ENCODE assay signal across 10 mouse cellular contexts in genomic region chr1:168969402-168969801, GRCm38 (mm10).
DNase-seq lines count a peak whose midpoint lies in the region; ATAC-seq and TF ChIP-seq lines count a peak whose summit lies in the region.
"Had no signal": no experiment of that assay in that cellular context is flagged by ENCODE, and none has a peak within 500 bp of the region (broad histone marks: within the 10 kb centered on the region; RNA-seq: fewer than 3 reads in every experiment).

No protein-coding gene starts in this region.

- DNase-seq in right cerebral cortex, postnatal 36 days (ENCODE audit: low spot score in 2 of 2) = peak; percentile 1 to 11
- DNase-seq in right cerebral cortex, adult 18-20 months = no peak
- DNase-seq in kidney, postnatal 14 days = peak; percentile 36
- no peak for DNase-seq in MN1 (ENCODE audit: low spot score)
- DNase-seq in Muller cell, postnatal 12 days (ENCODE audit: inconsistent ontology term) = no peak
- DNase-seq: cerebellum, adult 9-11 months; thymus, postnatal 4 days had no signal

- no peaks in the 10 kb centered on the region for H3K27me3 ChIP-seq in intestine, embryonic 15.5 days (replicated peaks)
- H3K27me3 ChIP-seq in intestine, postnatal 0 days (replicated peaks; ENCODE audit: control insufficient read depth, insufficient read depth, low read length) = no peaks in the 10 kb centered on the region

- H3K27ac ChIP-seq in intestine, embryonic 15.5 days = no peak overlapping the region
- no peak overlapping the region for H3K27ac ChIP-seq in intestine, postnatal 0 days (ENCODE audit: low read depth, low read length)
- H3K27ac ChIP-seq: layer of hippocampus, adult 2 months had no signal

- no peaks in the 10 kb centered on the region for H3K4me1 ChIP-seq in intestine, embryonic 15.5 days (replicated peaks)
- H3K4me1 ChIP-seq in intestine, postnatal 0 days (replicated peaks; ENCODE audit: control insufficient read depth, insufficient read depth, low read length) = no peaks in the 10 kb centered on the region

- no peak overlapping the region for H3K4me3 ChIP-seq in intestine, embryonic 15.5 days (replicated peaks)
- no peak overlapping the region for H3K4me3 ChIP-seq in intestine, postnatal 0 days (ENCODE audit: low read depth, low read length)
- H3K4me3 ChIP-seq: layer of hippocampus, adult 2 months had no signal

- H3K9ac ChIP-seq in intestine, embryonic 15.5 days = no peak overlapping the region
- H3K9ac ChIP-seq in intestine, postnatal 0 days (ENCODE audit: low read depth, low read length) = no peak overlapping the region

- H3K9me3 ChIP-seq in intestine, embryonic 15.5 days = no peaks in the 10 kb centered on the region
- no peaks in the 10 kb centered on the region for H3K9me3 ChIP-seq in intestine, postnatal 0 days (ENCODE audit: control insufficient read depth)

- ATAC-seq in intestine, embryonic 15.5 days = no peak
- no peak for ATAC-seq in intestine, postnatal 0 days

- no peaks in the 10 kb centered on the region for H3K36me3 ChIP-seq in intestine, embryonic 15.5 days
- no peaks in the 10 kb centered on the region for H3K36me3 ChIP-seq in intestine, postnatal 0 days (ENCODE audit: control insufficient read depth, insufficient read depth)

- no peak for TF ChIP-seq CTCF in intestine, postnatal 0 days (IDR thresholded peaks at IDR 0.05; ENCODE audit: low read depth)

- peak overlapping the region; percentile 6; the same call in 1 of the 2 replicates for H3K4me2 ChIP-seq in intestine, embryonic 15.5 days (replicated peaks)
- H3K4me2 ChIP-seq in intestine, postnatal 0 days (replicated peaks; ENCODE audit: low read depth) = no peak overlapping the region

- 37% methylated on average over 5 of the region's 5 CpGs for WGBS in intestine, embryonic 15.5 days
- 58% methylated on average over 5 of the region's 5 CpGs for WGBS in intestine, postnatal 0 days

Comparison
In these comparisons a context has a peak if more than half of its experiments do, and no peak if none do; other contexts are left out.
1. DNase-seq: peak in right cerebral cortex, postnatal 36 days (2 of 2) and kidney, postnatal 14 days (single experiment); none in right cerebral cortex, adult 18-20 months (single experiment), MN1 (single experiment) and Muller cell, postnatal 12 days (single experiment).